Mouse (Mus musculus) central nervous system, embryonic 11.5 days (tissue): ENCODE results near the gene Dgkh. TPM values are rescaled to one million over a fixed set of nuclear protein-coding genes. Genes with fewer than 3 reads are reported as not detected.

Experiments used
- polyA plus RNA-seq: library from polyadenylated mRNA; depleted of rRNA; stranded (reverse); fragments of >200 nt; gene quantifications from 2 replicates; pipeline ENCODE4 v1.2.3, GENCODE M21; 2012; rRNA removed

Dgkh gene
- 1.5 and 2.8 TPM in 2 replicates for polyA plus RNA-seq

DNA sequence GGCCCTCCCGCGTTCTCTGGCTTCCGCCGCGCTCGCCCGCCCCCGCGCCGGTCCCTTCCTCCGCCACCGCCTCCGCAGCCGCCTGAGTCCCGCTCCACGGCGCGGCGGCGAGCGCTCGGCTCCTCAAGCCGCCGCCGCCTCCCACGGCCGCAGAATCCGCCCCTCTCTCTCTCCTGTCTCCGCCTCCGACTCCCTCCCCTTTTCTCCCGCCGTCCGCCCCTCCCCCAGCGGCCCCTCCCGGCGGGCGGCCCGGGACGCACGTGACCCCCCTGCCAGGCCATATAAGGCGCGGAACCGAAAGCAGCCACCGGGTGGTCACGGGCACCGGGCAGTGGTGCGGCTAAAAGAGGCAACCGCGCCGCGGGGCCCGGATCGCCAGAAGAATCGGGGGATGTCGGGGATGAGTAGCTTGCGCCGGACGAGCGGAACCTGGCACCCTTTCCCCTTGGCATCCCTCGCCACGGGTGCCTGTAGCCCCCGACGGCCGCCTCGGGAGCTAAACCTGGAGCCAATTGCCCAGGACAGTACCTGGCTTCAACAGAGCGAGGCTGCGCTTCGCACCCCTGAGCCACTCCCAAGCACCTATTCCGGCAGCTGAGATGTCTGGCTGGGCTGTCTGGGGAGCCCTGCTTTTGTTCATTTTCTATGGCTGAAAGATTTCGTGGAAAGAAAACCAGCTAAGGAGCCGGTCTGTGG is at the start of gene Dgkh:
TSS of gene Dgkh (minus strand) at position 160 of the 696 bp plus-strand sequence.

GRCm38 (mm10) chr14:78536281-78537165 is 196.1 kb downstream of the Dgkh start, which contains the start of gene Akap11:
Gene Akap11, minus strand, starts transcription at chr14:78536808.

Other genes starting within 250 kb of the Dgkh start
- gene Akap11, start 196.0 kb downstream of the Dgkh start, polyA plus RNA-seq = 35.6 and 37.6 TPM in 2 replicates
- gene Vwa8, start 116.3 kb upstream of the Dgkh start, polyA plus RNA-seq = 6.7 and 10.1 TPM in 2 replicates